Mouse (Mus musculus) forebrain, embryonic 12.5 days (tissue): ENCODE measurements around the gene Prss35. TPM values are rescaled to one million over a fixed set of nuclear protein-coding genes. Genes with fewer than 3 reads are reported as not detected.

ENCODE experiments used
- ATAC-seq: fragments of 200-750 bp; cut with Nextera tagmentation; 2 replicates; pipeline ENCODE4 v1.8.0; 2017; ENCODE audit warnings: moderate TSS enrichment; ENCODE audit not compliant: low FRiP score
- H3K27ac ChIP-seq: fragments of 300-500 bp; sonication (generic); 2 replicates; pipeline ENCODE4 v1.5.1; 2016; ENCODE audit warnings: mild to moderate bottlenecking
- H3K27me3 ChIP-seq: fragments of 300-500 bp; sonication (generic); 2 replicates; pipeline ENCODE4 v1.6.1; 2016; ENCODE audit warnings: mild to moderate bottlenecking
- H3K36me3 ChIP-seq: fragments of 300-500 bp; sonication (generic); replicated peaks from 2 replicates; pipeline ENCODE4 v1.6.1; 2016; ENCODE audit warnings: mild to moderate bottlenecking
- H3K4me1 ChIP-seq: fragments of 300-500 bp; sonication (generic); 2 replicates; pipeline ENCODE4 v1.6.1; 2016
- H3K4me2 ChIP-seq: fragments of 300-500 bp; sonication (generic); 2 replicates; pipeline ENCODE4 v1.6.1; 2016; ENCODE audit warnings: mild to moderate bottlenecking, moderate library complexity
- H3K4me3 ChIP-seq: fragments of 300-500 bp; sonication (generic); replicated peaks from 2 replicates; pipeline ENCODE4 v1.5.1; 2016; ENCODE audit warnings: mild to moderate bottlenecking
- H3K9ac ChIP-seq: fragments of 300-500 bp; sonication (generic); 2 replicates; pipeline ENCODE4 v1.6.1; 2016; ENCODE audit warnings: mild to moderate bottlenecking
- H3K9me3 ChIP-seq: fragments of 300-500 bp; sonication (generic); 2 replicates; pipeline ENCODE4 v1.6.1; 2016
- WGBS: fragments of 180-500 bp; shearing (Covaris S2); methylation state at CpG from one replicate; pipeline ENCODE4 v1.1.7; 2016; 5-methylcytosine and 5-hydroxymethylcytosine counted together
- polyA plus RNA-seq: library from polyadenylated mRNA; unstranded; fragments of >200 nt; fragmentation: Nextera tagmentation; extraction: Ambion mirVana; gene quantifications from 2 replicates; pipeline ENCODE4 v1.2.1, GENCODE M21; 2016

The Prss35 gene
- 1.7 and 1.8 TPM in 2 replicates for polyA plus RNA-seq

DNA sequence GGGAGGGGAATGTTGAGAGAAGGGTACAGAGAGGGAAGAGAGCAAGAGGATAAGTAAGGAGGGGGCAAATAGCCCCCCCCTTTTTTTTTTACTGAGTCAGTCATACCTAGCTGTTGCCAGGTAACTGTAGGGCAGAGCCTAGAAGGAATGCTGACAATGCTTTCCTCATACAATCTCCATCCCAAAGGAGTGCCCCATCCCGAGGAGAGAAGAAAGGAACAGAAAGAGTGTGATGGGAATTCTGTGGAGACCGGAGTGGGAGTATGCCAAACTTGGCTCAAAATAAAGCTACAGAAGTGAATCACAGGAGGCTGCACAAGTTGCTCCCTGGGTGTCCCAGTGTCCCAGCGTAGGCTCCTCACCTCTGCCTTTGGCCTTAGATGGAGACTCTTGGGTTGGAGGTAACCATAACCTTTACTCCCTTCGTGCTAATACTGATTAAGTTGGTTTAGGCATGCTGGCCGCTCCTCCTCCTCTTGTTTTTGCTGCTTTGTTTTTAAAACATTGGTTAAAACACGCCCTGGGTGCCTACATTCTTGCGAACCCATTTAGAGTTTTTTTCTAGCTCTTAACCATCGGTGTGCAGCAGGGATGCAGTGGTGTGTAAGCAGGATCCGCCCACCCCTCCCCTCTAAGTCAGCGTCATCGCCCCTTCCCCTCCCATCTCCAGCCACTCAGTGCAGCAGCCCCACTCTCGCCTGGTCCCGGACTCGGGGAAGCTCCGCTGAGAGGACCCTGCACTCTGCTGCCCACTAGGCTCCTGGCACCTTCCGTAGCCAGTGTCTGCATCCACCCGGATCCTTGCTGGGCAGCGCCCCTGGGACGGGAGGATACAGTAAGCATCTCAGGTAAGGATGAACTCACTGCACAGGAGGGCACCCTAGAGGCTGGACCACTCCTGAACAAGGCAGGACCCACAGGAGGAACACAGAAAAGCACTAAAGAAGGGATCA, at the start of gene Prss35:
Prss35 (plus strand) TSS at position 691 of the 953 bp plus-strand sequence.
- H3K9me3 ChIP-seq: no peaks in the 10 kb centered on the region
- no peak within 1 kb of the TSS for H3K27ac ChIP-seq
- no peaks in the 10 kb centered on the region for H3K36me3 ChIP-seq
- ATAC-seq: peak; percentile 83
- H3K4me2 ChIP-seq: peak within 1 kb of the TSS; percentile 66
- H3K4me3 ChIP-seq: peak within 1 kb of the TSS; percentile 29
- peaks cover 20% of the 10 kb centered on the region; the same call in 1 of the 2 replicates for H3K27me3 ChIP-seq
- H3K4me1 ChIP-seq: peaks cover 12% of the 10 kb centered on the region; the same call in 1 of the 2 replicates
- under 1% methylated on average over 19 of the region's 19 CpGs for WGBS
- peak within 1 kb of the TSS; percentile 39 for H3K9ac ChIP-seq

DNA sequence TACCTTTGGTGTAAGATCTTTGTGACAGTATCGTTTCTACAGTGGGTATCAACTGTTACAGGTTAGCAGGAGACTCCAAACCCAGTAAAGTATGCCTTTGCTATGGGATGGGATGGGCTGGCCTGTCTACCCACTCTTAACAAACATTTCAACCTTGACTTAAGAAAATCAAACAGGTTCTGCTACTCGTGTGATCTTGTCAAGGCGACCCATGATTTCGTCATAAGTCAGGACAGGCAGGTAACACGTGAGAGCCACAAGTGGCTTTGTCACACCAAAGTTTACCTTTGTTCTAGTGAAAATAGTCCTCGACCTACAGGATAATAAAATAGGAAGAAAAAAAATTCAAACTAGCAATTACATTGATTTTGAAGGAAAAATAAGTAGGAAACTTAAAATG, 49.5 kb upstream of the Prss35 start:
- H3K27ac ChIP-seq: no peak overlapping the region
- H3K27me3 ChIP-seq: 0 out of 2 replicates have a peak, but pooled peaks cover 2% of the 10 kb centered on the region
- H3K4me2 ChIP-seq: no peak overlapping the region
- H3K4me1 ChIP-seq: no peaks in the 10 kb centered on the region
- 91% methylated on average over 6 of the region's 6 CpGs for WGBS
- no peak for ATAC-seq
- H3K4me3 ChIP-seq: no peak overlapping the region
- H3K9ac ChIP-seq: no peak overlapping the region
- no peaks in the 10 kb centered on the region for H3K9me3 ChIP-seq
- no peaks in the 10 kb centered on the region for H3K36me3 ChIP-seq

DNA sequence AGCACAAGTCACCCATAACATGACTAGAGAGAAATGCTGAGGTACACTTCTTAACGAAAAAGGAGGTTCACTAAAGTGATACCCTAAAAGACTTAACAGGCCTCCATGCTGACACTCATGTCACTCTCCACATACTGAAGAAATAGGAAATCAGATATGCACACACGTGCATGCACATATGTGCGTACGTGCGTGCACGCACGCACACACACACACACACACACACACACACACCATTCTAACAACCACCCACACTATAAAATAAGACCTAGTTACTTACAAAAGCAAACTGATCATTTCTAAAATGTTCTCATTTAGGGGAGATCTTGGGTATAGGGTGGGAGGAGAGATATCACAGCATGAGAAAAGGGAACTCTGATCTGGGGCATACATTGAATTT, 48.8 kb upstream of the Prss35 start:
- no peak overlapping the region for H3K4me2 ChIP-seq
- H3K4me1 ChIP-seq: no peaks in the 10 kb centered on the region
- H3K9me3 ChIP-seq: no peaks in the 10 kb centered on the region
- H3K27ac ChIP-seq: no peak overlapping the region
- 0 out of 2 replicates have a peak, but pooled peaks cover 2% of the 10 kb centered on the region for H3K27me3 ChIP-seq
- no peak overlapping the region for H3K4me3 ChIP-seq
- no peak overlapping the region for H3K9ac ChIP-seq
- no peaks in the 10 kb centered on the region for H3K36me3 ChIP-seq
- 92% methylated on average over 7 of the region's 7 CpGs for WGBS
- no peak for ATAC-seq

DNA sequence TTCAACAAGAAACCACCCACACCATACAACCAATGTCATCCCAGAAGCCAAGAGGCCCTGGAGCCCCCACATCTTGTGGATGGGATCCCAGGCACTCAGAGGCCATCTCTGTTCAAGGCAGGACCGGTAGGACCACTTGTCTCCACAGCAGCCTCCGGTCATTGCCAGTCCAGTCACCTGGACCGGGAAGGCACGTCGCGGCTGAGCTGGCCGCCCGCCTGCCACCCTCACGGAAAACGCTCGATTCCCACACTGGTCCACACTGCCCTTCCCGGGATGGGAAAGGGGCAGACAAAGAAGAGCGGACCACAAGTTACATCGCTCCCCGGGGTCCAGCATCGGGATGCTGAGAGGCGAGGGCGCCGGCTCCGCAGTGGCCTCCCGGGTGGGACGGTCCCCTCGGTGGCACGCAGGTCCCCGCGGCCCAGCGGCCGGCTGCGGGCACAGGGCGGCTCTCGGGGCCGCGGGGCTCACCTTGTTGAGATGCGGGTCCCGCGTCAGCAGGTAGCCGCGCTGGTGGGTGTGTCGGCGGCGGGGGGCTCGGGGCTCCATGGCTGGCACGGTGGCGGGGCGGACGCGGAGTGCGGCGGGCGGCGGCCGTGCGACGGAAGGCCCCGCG, 48.1 kb upstream of the Prss35 start:
- Histone ChIP-seq H3K4me2 (peak overlapping the region; percentile 90), H3K27ac (no peak overlapping the region), H3K9me3 (no peaks in the 10 kb centered on the region), H3K36me3 (no peaks in the 10 kb centered on the region), H3K27me3 (0 out of 2 replicates have a peak, but pooled peaks cover 2% of the 10 kb centered on the region), H3K4me3 (peak overlapping the region; percentile 72), H3K9ac (peak overlapping the region; percentile 83), H3K4me1 (no peaks in the 10 kb centered on the region)
- WGBS: under 1% methylated on average over 55 of the region's 56 CpGs
- ATAC-seq: peak; percentile 72

DNA sequence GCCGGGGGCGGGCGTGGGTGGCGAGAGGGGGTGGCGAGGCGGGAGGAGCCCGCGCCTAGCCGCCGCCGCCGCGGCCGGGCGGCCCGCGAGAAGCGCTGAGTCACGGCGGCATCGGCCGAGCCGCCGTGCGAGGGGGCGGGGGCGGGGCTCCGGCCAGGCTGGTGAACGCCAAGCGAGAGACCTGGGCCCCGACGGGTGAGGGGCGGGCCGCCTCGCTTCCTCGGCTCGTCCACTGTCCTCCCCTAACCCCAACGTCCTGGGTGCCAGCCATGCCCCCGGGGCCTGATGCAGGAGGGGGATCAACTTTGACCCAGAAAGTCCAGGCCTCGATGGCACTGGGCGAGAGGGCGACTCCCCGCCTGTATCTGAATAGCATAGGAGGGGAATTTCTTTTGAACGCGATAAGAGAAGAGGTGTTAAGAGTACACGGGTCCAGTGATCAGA, 47.6 kb upstream of the Prss35 start, which contains the start of gene Me1:
Me1 (minus strand) TSS at position 136 of the 444 bp plus-strand sequence.
- 0 out of 2 replicates have a peak, but pooled peaks cover 2% of the 10 kb centered on the region for H3K27me3 ChIP-seq
- peak within 1 kb of the TSS; percentile 83 for H3K9ac ChIP-seq
- H3K27ac ChIP-seq: no peak within 1 kb of the TSS
- H3K9me3 ChIP-seq: no peaks in the 10 kb centered on the region
- no peaks in the 10 kb centered on the region for H3K4me1 ChIP-seq
- WGBS: under 1% methylated on average over 37 of the region's 46 CpGs
- peak within 1 kb of the TSS; percentile 72 for H3K4me3 ChIP-seq
- ATAC-seq: peak; percentile 86
- no peaks in the 10 kb centered on the region for H3K36me3 ChIP-seq
- H3K4me2 ChIP-seq: peak within 1 kb of the TSS; percentile 90

DNA sequence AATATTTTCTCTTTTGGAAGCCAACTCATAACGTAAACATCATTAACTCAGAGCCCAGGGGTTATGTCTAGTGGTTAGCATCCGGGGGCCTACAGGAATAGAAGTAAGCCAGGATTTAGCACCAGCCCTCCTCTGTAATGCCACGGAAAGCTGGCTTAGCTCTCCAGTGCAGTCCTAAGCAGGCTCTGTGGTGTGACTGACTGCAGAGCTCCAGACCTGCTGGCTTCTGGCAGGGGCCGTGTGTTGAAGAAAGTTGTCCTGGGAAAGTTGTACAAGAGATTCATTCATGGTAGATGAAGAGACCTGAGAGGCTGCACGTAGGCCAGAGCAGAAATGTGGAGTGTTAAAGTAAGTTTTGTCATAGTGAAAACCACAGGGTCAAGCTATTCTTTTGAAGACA, 42.2 kb upstream of the Prss35 start:
- Histone ChIP-seq H3K27ac (no peak overlapping the region), H3K9ac (no peak overlapping the region), H3K27me3 (no peaks in the 10 kb centered on the region), H3K4me2 (no peak overlapping the region), H3K4me3 (no peak overlapping the region), H3K4me1 (no peaks in the 10 kb centered on the region), H3K36me3 (no peaks in the 10 kb centered on the region), H3K9me3 (no peaks in the 10 kb centered on the region)
- 22% methylated on average over 5 of the region's 5 CpGs for WGBS
- no peak for ATAC-seq

DNA sequence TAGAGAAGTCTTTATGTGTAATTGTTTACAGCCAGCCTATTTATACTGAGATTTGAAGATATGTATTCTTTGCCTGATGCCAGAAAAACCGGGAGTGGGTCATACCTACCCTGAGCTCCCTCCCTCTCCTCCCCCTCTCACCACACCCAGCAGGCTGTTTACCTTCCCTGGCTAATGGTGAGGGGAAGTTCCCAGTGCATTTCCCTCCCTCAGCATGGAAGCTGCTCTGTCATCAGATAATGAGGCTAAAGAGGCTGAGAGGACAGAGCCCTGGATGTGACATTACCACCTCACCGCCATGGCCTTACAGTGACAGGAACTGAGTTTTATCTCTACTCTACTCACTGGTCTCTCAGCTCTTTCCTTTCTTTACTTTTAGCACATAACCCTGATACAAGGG, 41.6 kb upstream of the Prss35 start:
- Histone ChIP-seq H3K27me3 (no peaks in the 10 kb centered on the region), H3K27ac (no peak overlapping the region), H3K4me1 (no peaks in the 10 kb centered on the region), H3K36me3 (no peaks in the 10 kb centered on the region), H3K9me3 (no peaks in the 10 kb centered on the region), H3K9ac (no peak overlapping the region), H3K4me3 (no peak overlapping the region), H3K4me2 (no peak overlapping the region)
- 22% methylated on average over 2 of the region's 2 CpGs for WGBS
- ATAC-seq: no peak

DNA sequence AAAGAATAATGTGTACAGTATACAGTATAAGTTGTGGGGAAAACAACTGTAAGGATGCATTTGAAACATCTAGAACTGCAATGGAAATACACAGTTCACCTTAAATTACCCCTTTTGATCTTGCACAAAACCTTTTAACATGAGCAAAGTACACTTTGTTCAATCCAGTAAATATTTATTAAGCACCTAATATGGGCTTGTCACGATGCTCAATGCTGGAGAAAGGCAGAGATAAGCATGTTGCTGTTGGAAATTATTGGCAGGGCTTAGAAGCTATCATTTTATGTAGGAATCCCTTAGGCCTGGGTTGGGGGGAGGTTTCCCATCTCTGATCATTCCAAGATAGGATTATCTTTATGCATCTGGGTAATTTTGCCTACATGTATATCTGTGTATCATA, 36.0 kb upstream of the Prss35 start:
- Histone ChIP-seq H3K27me3 (no peaks in the 10 kb centered on the region), H3K36me3 (no peaks in the 10 kb centered on the region), H3K9ac (no peak overlapping the region), H3K27ac (no peak overlapping the region), H3K4me2 (no peak overlapping the region), H3K4me1 (no peaks in the 10 kb centered on the region), H3K9me3 (no peaks in the 10 kb centered on the region), H3K4me3 (no peak overlapping the region)
- no peak for ATAC-seq
- 72% methylated on average over 1 of the region's 1 CpGs for WGBS

DNA sequence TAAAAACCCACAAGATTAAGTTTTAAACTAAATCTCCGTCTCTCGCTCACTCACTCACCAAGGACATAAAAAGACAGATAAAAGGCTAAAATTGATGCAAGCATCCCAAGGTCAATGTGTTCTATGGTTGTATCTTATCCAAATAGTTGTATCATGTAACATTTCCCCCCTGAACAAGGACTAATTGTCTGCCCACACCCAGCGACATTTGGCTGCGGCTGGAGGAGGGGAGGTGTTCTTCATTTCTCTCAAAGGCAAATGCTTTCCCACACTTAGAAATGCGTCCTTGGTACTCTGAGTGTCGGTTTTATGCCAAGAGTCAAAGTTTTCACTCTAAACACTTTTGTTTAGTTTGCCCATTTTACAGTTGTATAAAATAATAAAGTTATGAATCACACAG, 34.5 kb upstream of the Prss35 start:
- ATAC-seq: no peak
- WGBS: 77% methylated on average over 6 of the region's 6 CpGs

DNA sequence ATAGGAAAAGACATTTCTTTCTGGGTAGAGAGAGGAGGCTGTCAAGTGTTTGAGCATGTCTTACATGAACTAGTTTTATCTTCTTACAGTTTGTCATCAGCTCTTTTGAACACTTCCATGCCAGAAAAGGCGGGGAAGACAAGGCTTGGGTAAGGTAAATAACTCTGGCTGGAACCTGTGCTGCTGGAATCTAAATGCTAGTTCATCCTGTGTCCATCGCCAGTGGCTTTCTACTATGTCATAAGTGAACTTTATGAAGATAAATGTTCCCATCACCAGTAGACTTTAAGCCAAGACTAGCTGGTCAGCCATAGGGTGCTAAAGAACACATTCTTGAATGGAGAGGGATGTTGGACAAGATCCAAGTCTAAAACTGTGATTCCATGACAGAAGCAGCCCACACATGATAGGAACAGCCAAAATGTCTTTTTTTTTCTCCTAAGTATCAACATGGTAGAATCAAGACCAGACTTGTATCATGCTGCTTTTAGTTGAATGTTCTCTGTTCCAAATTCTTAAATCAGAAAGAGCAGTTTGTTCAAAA, 33.3 kb upstream of the Prss35 start:
- Histone ChIP-seq H3K4me1 (no peaks in the 10 kb centered on the region), H3K27me3 (no peaks in the 10 kb centered on the region), H3K36me3 (no peaks in the 10 kb centered on the region), H3K9me3 (no peaks in the 10 kb centered on the region), H3K9ac (no peak overlapping the region), H3K4me3 (no peak overlapping the region), H3K27ac (no peak overlapping the region), H3K4me2 (no peak overlapping the region)
- WGBS: 90% methylated on average over 2 of the region's 2 CpGs
- ATAC-seq: no peak

More for the DNA sequence above, 34.5 kb upstream of the Prss35 start:
- no peak overlapping the region for H3K9ac ChIP-seq
- H3K9me3 ChIP-seq: no peaks in the 10 kb centered on the region
- no peaks in the 10 kb centered on the region for H3K4me1 ChIP-seq
- no peak overlapping the region for H3K27ac ChIP-seq
- no peaks in the 10 kb centered on the region for H3K27me3 ChIP-seq
- no peak overlapping the region for H3K4me3 ChIP-seq
- no peaks in the 10 kb centered on the region for H3K36me3 ChIP-seq
- H3K4me2 ChIP-seq: no peak overlapping the region

DNA sequence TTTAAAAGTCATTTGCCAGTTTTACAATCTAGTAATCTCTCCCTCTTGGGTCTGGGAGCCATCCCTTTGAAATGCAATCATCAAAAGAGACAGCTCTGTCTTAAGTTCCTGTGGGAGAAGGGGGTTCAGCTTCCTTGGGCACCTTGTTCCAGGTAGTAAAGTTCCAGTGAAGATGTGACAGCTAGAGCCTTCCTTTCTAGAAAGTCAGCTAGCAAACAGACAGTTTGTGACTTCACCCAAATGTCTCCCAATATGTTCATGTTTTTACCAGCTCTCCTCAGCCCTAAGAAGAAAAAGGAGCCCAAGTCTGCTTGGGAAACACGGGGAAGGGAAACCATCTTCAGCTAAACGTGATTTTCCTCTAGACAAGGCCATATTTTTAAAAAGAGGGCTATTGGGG, 30.8 kb upstream of the Prss35 start:
- Histone ChIP-seq H3K4me3 (no peak overlapping the region), H3K9ac (no peak overlapping the region), H3K9me3 (no peaks in the 10 kb centered on the region), H3K27ac (no peak overlapping the region), H3K27me3 (no peaks in the 10 kb centered on the region), H3K4me2 (no peak overlapping the region), H3K4me1 (no peaks in the 10 kb centered on the region), H3K36me3 (no peaks in the 10 kb centered on the region)
- WGBS: 75% methylated on average over 2 of the region's 2 CpGs
- ATAC-seq: no peak

DNA sequence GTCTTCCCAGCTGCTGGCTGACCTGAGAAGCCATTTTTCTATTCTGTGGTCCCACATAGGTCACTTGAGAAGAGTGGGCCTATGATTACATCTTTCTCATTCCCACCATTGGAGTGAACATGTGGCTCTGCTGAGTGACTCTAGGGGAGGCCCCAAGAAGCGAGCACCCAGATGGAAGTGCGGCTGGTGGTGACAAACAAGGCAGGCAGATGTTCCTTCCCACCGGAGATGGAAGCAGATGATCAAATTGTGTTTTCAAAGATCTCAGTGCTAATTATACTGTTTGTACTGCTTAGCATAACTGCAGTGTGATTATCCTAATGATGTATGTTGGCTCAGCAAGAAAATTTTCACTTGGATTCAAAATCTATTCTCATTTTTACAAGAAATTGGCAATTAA, 29.4 kb upstream of the Prss35 start:
- Histone ChIP-seq H3K9ac (no peak overlapping the region), H3K9me3 (no peaks in the 10 kb centered on the region), H3K36me3 (no peaks in the 10 kb centered on the region), H3K4me1 (no peaks in the 10 kb centered on the region), H3K27ac (no peak overlapping the region), H3K4me3 (no peak overlapping the region), H3K27me3 (no peaks in the 10 kb centered on the region; the same call in 1 of the 2 replicates), H3K4me2 (no peak overlapping the region)
- WGBS: 82% methylated on average over 3 of the region's 3 CpGs
- ATAC-seq: no peak
